Mouse (Mus musculus): ENCODE measurements around the gene Ntm. TPM values are rescaled to one million over a fixed set of nuclear protein-coding genes. Genes with fewer than 3 reads are reported as not detected.
A peak's percentile ranks its signal among the peaks of the same experiment; 100 is the strongest.

The Ntm gene
- 160 and 182 TPM in 2 replicates for polyA plus RNA-seq (2014; fragmentation: Nextera tagmentation; extraction: Ambion mirVana)

DNA sequence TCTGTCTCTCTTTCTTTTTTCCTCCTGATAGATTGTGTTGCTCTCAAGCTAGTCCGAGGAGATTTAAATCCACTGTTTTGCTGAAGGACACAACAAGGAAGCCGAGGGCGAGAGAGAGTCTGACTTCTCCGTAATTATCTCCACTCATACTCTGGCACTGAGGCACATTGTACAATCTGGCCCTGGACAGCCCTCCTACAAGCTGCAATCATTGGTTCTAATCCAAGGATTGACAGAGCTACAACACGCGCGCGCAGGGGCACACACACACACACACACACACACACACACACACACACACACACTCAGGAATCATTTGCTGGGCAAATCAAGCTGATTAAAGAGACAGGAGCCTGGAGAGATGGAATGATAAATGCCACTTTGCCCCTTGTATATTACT is at the start of gene Ntm:
Gene Ntm (minus strand): TSS at position 164 of the 400 bp plus-strand sequence.
- peak within 1 kb of the TSS; percentile 66 for H3K4me2 ChIP-seq (ENCODE audit: low read length)
- DNase-seq (peak; percentile 82), ATAC-seq (ENCODE audit: low FRiP score, low TSS enrichment) (peak; percentile 79; the same call in 1 of the 2 replicates)
- H3K36me3 ChIP-seq (ENCODE audit: control insufficient read depth, insufficient read depth, low read length): no peaks in the 10 kb centered on the region
- peaks cover 30% of the 10 kb centered on the region for H3K4me1 ChIP-seq (ENCODE audit: control insufficient read depth, insufficient read depth, low read length)
- peak within 1 kb of the TSS; percentile 64 for H3K9ac ChIP-seq (replicated peaks; ENCODE audit: low read length)
- H3K27me3 ChIP-seq (ENCODE audit: control insufficient read depth, insufficient read depth, low read length): no peaks in the 10 kb centered on the region
- H3K27ac ChIP-seq (replicated peaks; ENCODE audit: low read depth, low read length): peak within 1 kb of the TSS; percentile 82
- WGBS: 8% methylated on average over 8 of the region's 8 CpGs
- H3K4me3 ChIP-seq (replicated peaks; ENCODE audit: low read depth, low read length): peak within 1 kb of the TSS; percentile 49
- no peaks in the 10 kb centered on the region for H3K9me3 ChIP-seq (ENCODE audit: control insufficient read depth, low read length)

DNA sequence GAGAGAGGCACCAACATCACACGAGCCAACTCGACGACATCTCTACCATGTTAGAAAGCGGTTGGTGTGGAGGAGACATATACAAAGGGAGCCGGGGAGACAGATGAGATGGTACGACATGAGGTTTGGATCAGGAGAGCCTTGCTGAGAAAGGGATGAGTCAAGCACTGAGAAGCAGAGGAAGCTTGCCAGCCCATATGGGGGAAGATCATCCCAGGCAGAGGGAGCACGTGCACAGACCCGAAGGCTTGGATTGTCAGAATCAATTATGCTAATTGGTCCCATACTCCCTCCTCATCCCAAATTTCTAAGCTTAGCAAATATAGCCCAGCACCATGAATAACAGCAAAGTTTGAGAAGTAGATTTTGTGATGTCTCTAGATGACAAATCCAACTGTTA is 42.8 kb upstream of the Ntm start:
- no peaks in the 10 kb centered on the region for H3K36me3 ChIP-seq (ENCODE audit: control insufficient read depth, insufficient read depth, low read length)
- H3K27me3 ChIP-seq (ENCODE audit: control insufficient read depth, insufficient read depth, low read length): no peaks in the 10 kb centered on the region
- no peak overlapping the region for H3K9ac ChIP-seq (replicated peaks; ENCODE audit: low read length)
- ATAC-seq (ENCODE audit: low FRiP score, low TSS enrichment): no peak
- no peak overlapping the region for H3K27ac ChIP-seq (replicated peaks; ENCODE audit: low read depth, low read length)
- DNase-seq: no peak
- no peak overlapping the region for H3K4me3 ChIP-seq (replicated peaks; ENCODE audit: low read depth, low read length)
- H3K9me3 ChIP-seq (ENCODE audit: control insufficient read depth, low read length): no peaks in the 10 kb centered on the region
- no peak overlapping the region for H3K4me2 ChIP-seq (ENCODE audit: low read length)
- 89% methylated on average over 8 of the region's 8 CpGs for WGBS
- no peaks in the 10 kb centered on the region for H3K4me1 ChIP-seq (ENCODE audit: control insufficient read depth, insufficient read depth, low read length)

DNA sequence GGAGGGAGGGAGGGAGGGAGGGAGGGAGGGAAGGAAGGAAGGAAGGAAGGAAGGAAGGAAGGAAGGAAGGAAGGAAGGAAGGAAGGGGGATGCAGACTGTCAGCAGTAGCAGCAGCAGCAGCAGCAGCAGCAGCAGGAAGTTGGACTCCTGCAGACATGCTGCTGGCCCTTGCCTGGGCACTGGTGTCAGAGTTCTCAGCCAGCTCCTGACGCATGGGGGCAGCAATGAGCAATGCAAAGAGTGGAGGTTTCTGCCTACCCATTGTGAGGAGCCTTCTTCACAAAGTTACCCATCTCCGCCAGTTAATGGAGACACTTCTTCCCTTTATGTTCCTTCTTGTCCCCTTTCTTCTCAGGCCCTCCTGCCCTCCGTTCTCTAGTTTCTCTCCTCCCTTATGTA is 40.7 kb upstream of the Ntm start:
- Histone ChIP-seq H3K4me2 (ENCODE audit: low read length) (no peak overlapping the region), H3K4me3 (replicated peaks; ENCODE audit: low read depth, low read length) (no peak overlapping the region), H3K9ac (replicated peaks; ENCODE audit: low read length) (no peak overlapping the region), H3K4me1 (ENCODE audit: control insufficient read depth, insufficient read depth, low read length) (no peaks in the 10 kb centered on the region), H3K27me3 (ENCODE audit: control insufficient read depth, insufficient read depth, low read length) (no peaks in the 10 kb centered on the region), H3K27ac (replicated peaks; ENCODE audit: low read depth, low read length) (no peak overlapping the region), H3K36me3 (ENCODE audit: control insufficient read depth, insufficient read depth, low read length) (no peaks in the 10 kb centered on the region), H3K9me3 (ENCODE audit: control insufficient read depth, low read length) (no peaks in the 10 kb centered on the region)
- peak; percentile 78 for DNase-seq
- 27% methylated on average over 3 of the region's 3 CpGs for WGBS
- ATAC-seq (ENCODE audit: low FRiP score, low TSS enrichment): no peak

DNA sequence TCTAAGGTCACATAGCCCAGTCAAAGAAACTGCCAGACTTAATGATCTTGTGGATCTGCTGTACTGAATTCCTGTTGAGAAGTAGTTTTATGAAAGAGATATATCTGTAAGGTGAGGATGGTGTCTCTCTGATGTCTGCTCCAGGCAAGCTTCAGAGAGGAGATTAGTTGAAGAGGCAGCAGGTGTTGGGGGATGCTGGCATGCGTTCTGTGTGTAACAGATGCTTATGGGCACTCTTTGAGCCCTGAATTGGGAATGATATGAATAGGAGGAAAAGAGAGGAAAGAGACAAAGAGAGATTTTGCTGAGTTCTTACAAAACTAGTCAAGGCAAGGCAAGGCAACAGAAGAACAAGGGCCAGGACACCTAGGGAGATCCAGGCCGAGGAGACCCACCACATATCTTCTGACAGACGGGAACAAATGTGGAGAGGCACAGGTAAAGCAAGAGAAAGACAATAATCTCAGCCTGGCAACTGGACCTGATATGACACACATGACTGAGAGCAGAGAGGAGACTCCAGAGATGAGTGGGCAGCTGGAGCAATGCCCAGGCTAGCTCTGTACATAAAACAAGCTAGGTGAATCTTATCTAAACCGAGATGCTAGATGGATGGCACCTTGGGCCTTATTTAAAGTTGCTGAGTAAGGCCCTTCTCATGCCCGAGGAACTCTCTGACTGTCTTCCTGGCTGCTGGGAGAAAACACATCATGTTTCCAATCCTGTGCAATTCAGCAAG is 18.4 kb upstream of the Ntm start:
- H3K36me3 ChIP-seq (ENCODE audit: control insufficient read depth, insufficient read depth, low read length): no peaks in the 10 kb centered on the region
- no peak overlapping the region for H3K4me2 ChIP-seq (ENCODE audit: low read length)
- 85% methylated on average over 5 of the region's 5 CpGs for WGBS
- ATAC-seq (ENCODE audit: low FRiP score, low TSS enrichment) (no peak), DNase-seq (no peak)
- H3K4me3 ChIP-seq (replicated peaks; ENCODE audit: low read depth, low read length): no peak overlapping the region
- no peak overlapping the region for H3K9ac ChIP-seq (replicated peaks; ENCODE audit: low read length)
- H3K27me3 ChIP-seq (ENCODE audit: control insufficient read depth, insufficient read depth, low read length): no peaks in the 10 kb centered on the region
- no peak overlapping the region for H3K27ac ChIP-seq (replicated peaks; ENCODE audit: low read depth, low read length)
- H3K9me3 ChIP-seq (ENCODE audit: control insufficient read depth, low read length): no peaks in the 10 kb centered on the region
- H3K4me1 ChIP-seq (ENCODE audit: control insufficient read depth, insufficient read depth, low read length): no peaks in the 10 kb centered on the region

DNA sequence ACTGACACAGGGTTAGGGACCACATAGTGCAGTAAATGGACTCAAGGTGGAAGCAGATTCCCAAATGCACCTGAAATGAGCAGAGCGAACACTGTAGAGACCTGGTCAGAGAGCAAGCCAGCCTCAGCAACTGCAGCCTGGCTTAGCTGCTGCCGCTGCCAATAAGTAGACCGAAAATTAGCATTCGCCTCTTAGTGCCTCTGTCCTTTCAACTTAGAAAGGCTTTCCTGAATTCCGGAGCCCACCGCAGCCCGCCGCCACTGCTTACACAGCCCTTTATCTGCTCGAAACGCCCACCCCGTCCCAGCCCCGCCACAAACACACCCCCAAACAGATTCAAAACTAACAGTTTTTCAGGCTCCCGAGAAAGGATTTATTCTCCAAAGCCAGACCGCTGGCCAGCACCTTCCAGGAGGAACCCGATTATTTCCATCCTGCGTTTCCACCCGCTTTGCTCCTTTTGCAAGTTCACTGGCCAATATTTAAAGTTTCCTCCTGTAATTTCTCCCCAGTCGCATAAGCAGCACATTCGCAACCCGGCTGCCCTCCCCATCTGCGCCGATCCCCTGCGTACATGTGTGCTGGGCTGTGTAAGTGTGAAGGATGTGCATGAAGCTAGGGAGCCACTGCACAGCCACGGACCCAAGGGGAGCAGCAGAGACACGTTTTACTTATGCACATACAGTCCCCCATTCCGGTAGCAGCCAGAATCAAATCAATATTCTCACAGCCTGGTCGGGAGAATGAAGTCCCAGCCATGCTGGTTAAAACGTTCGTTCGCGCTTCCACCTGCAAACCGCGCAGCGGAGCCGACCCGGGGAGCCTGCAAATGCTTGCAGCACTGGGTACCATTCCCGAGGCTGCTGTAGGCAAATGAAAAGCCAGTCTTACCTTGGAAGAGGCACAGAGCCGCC is 730 bp downstream of the Ntm start:
- Histone ChIP-seq H3K27me3 (ENCODE audit: control insufficient read depth, insufficient read depth, low read length) (no peaks in the 10 kb centered on the region), H3K9ac (replicated peaks; ENCODE audit: low read length) (peak overlapping the region; percentile 64), H3K9me3 (ENCODE audit: control insufficient read depth, low read length) (no peaks in the 10 kb centered on the region), H3K4me1 (ENCODE audit: control insufficient read depth, insufficient read depth, low read length) (peaks cover 26% of the 10 kb centered on the region), H3K4me3 (replicated peaks; ENCODE audit: low read depth, low read length) (peak overlapping the region; percentile 49), H3K4me2 (ENCODE audit: low read length) (peak overlapping the region; percentile 66), H3K36me3 (ENCODE audit: control insufficient read depth, insufficient read depth, low read length) (no peaks in the 10 kb centered on the region), H3K27ac (replicated peaks; ENCODE audit: low read depth, low read length) (peak overlapping the region; percentile 82)
- under 1% methylated on average over 38 of the region's 38 CpGs for WGBS
- peak; percentile 78 for DNase-seq
- ATAC-seq (ENCODE audit: low FRiP score, low TSS enrichment): peak; percentile 68

DNA sequence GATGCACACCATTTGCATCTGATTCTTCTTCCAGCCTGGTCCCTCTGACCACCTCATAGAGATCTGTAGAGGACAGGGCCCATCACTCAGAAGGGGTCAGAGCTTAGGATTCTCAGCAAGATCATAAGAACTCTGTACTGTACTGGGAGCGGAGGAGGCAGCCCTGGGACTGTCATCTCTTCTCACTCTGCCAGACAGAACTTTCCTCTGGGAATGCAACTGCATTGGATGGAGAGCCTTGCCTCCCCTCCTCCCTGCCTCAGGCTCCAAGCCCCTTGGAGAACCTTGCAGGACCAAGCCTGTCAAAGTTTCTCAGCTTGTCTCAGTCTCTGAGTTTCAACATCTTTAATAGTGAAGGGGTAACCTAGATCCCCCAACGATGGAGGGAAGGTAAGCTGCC is 1.4 kb downstream of the Ntm start:
- Histone ChIP-seq H3K36me3 (ENCODE audit: control insufficient read depth, insufficient read depth, low read length) (no peaks in the 10 kb centered on the region), H3K4me1 (ENCODE audit: control insufficient read depth, insufficient read depth, low read length) (peaks cover 26% of the 10 kb centered on the region), H3K4me2 (ENCODE audit: low read length) (peak overlapping the region; percentile 66), H3K27ac (replicated peaks; ENCODE audit: low read depth, low read length) (peak overlapping the region; percentile 82), H3K4me3 (replicated peaks; ENCODE audit: low read depth, low read length) (peak overlapping the region; percentile 49), H3K27me3 (ENCODE audit: control insufficient read depth, insufficient read depth, low read length) (no peaks in the 10 kb centered on the region), H3K9me3 (ENCODE audit: control insufficient read depth, low read length) (no peaks in the 10 kb centered on the region), H3K9ac (replicated peaks; ENCODE audit: low read length) (peak overlapping the region; percentile 64)
- 32% methylated on average over 2 of the region's 2 CpGs for WGBS
- ATAC-seq (ENCODE audit: low FRiP score, low TSS enrichment): no peak
- peak; percentile 39 for DNase-seq

DNA sequence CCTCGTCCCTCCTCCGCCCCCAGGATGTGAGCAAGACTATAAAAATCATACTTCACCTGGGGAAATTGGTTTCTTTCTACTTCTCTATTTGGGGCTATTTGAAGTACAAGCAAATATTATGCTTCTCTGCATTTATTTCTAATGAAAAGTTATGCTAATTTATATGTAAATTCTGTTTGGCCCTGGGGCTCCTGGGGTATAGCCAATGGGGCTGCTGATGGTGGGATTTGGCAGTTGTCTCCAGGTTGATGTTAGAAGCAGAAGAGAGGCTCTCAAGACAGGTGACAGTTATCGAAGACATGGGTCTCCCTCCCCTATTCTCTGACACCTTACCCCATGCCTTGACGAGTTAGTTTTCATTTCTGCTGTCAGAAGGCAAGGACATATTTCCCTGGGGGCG is 2.2 kb downstream of the Ntm start:
- Histone ChIP-seq H3K27me3 (ENCODE audit: control insufficient read depth, insufficient read depth, low read length) (no peaks in the 10 kb centered on the region), H3K4me3 (replicated peaks; ENCODE audit: low read depth, low read length) (peak overlapping the region; percentile 49), H3K4me1 (ENCODE audit: control insufficient read depth, insufficient read depth, low read length) (peaks cover 26% of the 10 kb centered on the region), H3K36me3 (ENCODE audit: control insufficient read depth, insufficient read depth, low read length) (no peaks in the 10 kb centered on the region), H3K9me3 (ENCODE audit: control insufficient read depth, low read length) (no peaks in the 10 kb centered on the region), H3K27ac (replicated peaks; ENCODE audit: low read depth, low read length) (no peak overlapping the region), H3K9ac (replicated peaks; ENCODE audit: low read length) (peak overlapping the region; percentile 64; the same call in 1 of the 2 replicates), H3K4me2 (ENCODE audit: low read length) (peak overlapping the region; percentile 66)
- no peak for DNase-seq
- no peak for ATAC-seq (ENCODE audit: low FRiP score, low TSS enrichment)
- 74% methylated on average over 5 of the region's 5 CpGs for WGBS

DNA sequence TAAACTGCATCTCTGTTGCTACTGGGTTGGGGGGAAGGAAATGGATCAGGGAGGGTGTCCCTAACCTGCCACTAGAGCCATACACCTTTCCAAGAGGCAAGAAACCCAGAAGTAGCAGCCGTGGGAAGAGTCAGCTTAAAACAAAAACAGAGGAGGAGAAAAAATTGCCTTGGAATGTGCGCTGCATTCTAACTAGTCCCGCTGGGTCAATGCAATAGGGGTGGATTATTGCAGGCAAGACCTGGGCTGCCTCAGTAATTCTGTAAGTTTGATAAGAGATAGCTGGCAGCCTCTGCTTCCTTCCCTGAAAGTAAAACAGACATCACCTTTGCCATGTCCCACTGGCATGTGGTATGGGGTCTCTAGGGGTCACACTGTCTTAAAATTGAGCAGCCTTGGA is 2.7 kb downstream of the Ntm start:
- peak overlapping the region; percentile 22; the same call in 1 of the 2 replicates for H3K27ac ChIP-seq (replicated peaks; ENCODE audit: low read depth, low read length)
- WGBS: 18% methylated on average over 3 of the region's 3 CpGs
- H3K9me3 ChIP-seq (ENCODE audit: control insufficient read depth, low read length): no peaks in the 10 kb centered on the region
- no peaks in the 10 kb centered on the region for H3K27me3 ChIP-seq (ENCODE audit: control insufficient read depth, insufficient read depth, low read length)
- H3K4me2 ChIP-seq (ENCODE audit: low read length): peak overlapping the region; percentile 66
- peaks cover 26% of the 10 kb centered on the region for H3K4me1 ChIP-seq (ENCODE audit: control insufficient read depth, insufficient read depth, low read length)
- H3K36me3 ChIP-seq (ENCODE audit: control insufficient read depth, insufficient read depth, low read length): no peaks in the 10 kb centered on the region
- ATAC-seq (ENCODE audit: low FRiP score, low TSS enrichment) (no peak), DNase-seq (peak; percentile 55)
- H3K9ac ChIP-seq (replicated peaks; ENCODE audit: low read length): peak overlapping the region; percentile 31; the same call in 1 of the 2 replicates
- peak overlapping the region; percentile 49 for H3K4me3 ChIP-seq (replicated peaks; ENCODE audit: low read depth, low read length)

Data from midbrain, embryonic 14.5 days (tissue).